Mouse (Mus musculus): Measurements from ENCODE around the gene Aga. TPM values are rescaled to one million over a fixed set of nuclear protein-coding genes. Genes with fewer than 3 reads are reported as not detected.

Gene Aga
- polyA plus RNA-seq (2012; ENCODE audit: low replicate concordance), result 0.30 and 1.9 TPM in 2 replicates

GRCm38 (mm10) chr8:53511551-53512127 lies at the start of gene Aga:
Aga (plus strand) TSS chr8:53511727.

Other genes with a start within 250 kb of the Aga start
- gene Neil3, start 127.3 kb downstream of the Aga start, polyA plus RNA-seq (2012; ENCODE audit: low replicate concordance), result 2.1 and 3.2 TPM in 2 replicates